Mouse (Mus musculus): ENCODE data around the gene Olfr1232. TPM values are rescaled to one million over a fixed set of nuclear protein-coding genes. Genes with fewer than 3 reads are reported as not detected.

The Olfr1232 gene
- polyA plus RNA-seq (2017; shearing (Covaris generic)): not detected

GRCm38 (mm10) chr2:89329575-89329974 lies at the start of gene Olfr1232:
TSS of gene Olfr1232 (minus strand) at chr2:89329675.

DNA sequence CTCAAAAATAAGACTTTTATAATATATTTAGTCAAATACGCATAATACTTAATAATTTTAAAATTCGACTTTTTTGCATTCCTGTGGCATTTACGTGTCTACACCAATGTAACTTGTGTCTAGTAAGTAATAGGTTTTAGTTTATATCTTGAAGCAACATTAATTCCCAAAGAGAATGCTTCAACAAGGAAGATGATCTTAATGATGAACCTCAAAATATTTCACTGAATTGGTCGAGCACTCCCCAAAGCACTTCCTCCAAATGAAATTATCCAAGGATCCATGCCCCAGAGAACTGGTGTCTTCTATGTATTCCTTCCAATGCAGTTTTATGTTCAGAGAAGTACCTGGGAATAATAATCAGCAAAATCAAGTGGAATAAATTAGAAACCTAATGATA lies 35.3 kb upstream of the Olfr1232 start, which contains the start of gene Olfr1234:
Gene Olfr1234, minus strand, starts transcription at position 101 of the 400 bp plus-strand sequence.

GRCm38 (mm10) chr2:89342298-89342697 lies 12.8 kb upstream of the Olfr1232 start, which contains the start of gene Olfr1233:
TSS of gene Olfr1233 (minus strand) at chr2:89342398.

DNA sequence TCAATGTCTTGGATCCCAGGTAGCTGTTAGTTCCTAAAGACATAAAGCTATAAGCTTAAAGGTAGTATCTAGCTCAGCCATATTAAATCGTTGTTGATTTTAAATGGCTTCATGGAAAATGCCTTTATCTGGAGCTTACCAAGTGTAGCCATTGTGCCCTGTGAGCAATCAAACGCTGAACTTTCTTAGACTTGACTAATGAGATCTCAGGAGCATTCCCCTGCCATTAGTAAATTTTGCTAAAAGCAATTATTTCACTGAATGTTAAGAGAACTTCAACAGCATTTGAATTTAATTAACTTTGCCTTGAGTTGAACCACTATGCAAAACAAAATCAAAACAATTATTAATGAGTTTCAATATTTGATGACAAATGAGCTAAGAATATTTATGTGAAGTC lies 22.5 kb downstream of the Olfr1232 start, which contains the start of gene Olfr1231:
Gene Olfr1231, minus strand, starts transcription at position 101 of the 400 bp plus-strand sequence.

GRCm38 (mm10) chr2:89297168-89297567 lies 32.3 kb downstream of the Olfr1232 start, which contains the start of gene Olfr1230:
TSS of gene Olfr1230 (minus strand) at chr2:89297268.

GRCm38 (mm10) chr2:89287914-89288313 lies 41.6 kb downstream of the Olfr1232 start, which contains the start of gene Olfr1229:
TSS of gene Olfr1229 (minus strand) at chr2:89288014.

Other genes starting within 250 kb of the Olfr1232 start
- gene Olfr1219, start 246.2 kb downstream of the Olfr1232 start, polyA plus RNA-seq (2017; shearing (Covaris generic)): not detected
- gene Olfr1220, start 222.8 kb downstream of the Olfr1232 start, polyA plus RNA-seq (2017; shearing (Covaris generic)): not detected
- gene Olfr1221, start 212.4 kb downstream of the Olfr1232 start, polyA plus RNA-seq (2017; shearing (Covaris generic)): not detected
- gene Olfr1222, start 196.6 kb downstream of the Olfr1232 start, polyA plus RNA-seq (2017; shearing (Covaris generic)): not detected
- gene Olfr1223, start 178.1 kb downstream of the Olfr1232 start, polyA plus RNA-seq (2017; shearing (Covaris generic)): not detected
- gene Olfr1224-ps1, start 165.6 kb downstream of the Olfr1232 start, polyA plus RNA-seq (2017; shearing (Covaris generic)): not detected
- not detected for gene Olfr1225, start 155.0 kb downstream of the Olfr1232 start, polyA plus RNA-seq (2017; shearing (Covaris generic))
- not detected for gene Olfr1226, start 129.6 kb downstream of the Olfr1232 start, polyA plus RNA-seq (2017; shearing (Covaris generic))
- gene Olfr1228, start 75.6 kb downstream of the Olfr1232 start, polyA plus RNA-seq (2017; shearing (Covaris generic)): not detected
- gene Olfr1229, start 41.7 kb downstream of the Olfr1232 start, polyA plus RNA-seq (2017; shearing (Covaris generic)): not detected
- not detected for gene Olfr1230, start 32.4 kb downstream of the Olfr1232 start, polyA plus RNA-seq (2017; shearing (Covaris generic))
- gene Olfr1231, start 22.6 kb downstream of the Olfr1232 start, polyA plus RNA-seq (2017; shearing (Covaris generic)): not detected
- gene Olfr1233, start 12.7 kb upstream of the Olfr1232 start, polyA plus RNA-seq (2017; shearing (Covaris generic)): not detected
- not detected for gene Olfr1234, start 35.2 kb upstream of the Olfr1232 start, polyA plus RNA-seq (2017; shearing (Covaris generic))
- gene Olfr1238, start 80.0 kb upstream of the Olfr1232 start, polyA plus RNA-seq (2017; shearing (Covaris generic)): not detected
- gene Olfr1239, start 90.7 kb upstream of the Olfr1232 start, polyA plus RNA-seq (2017; shearing (Covaris generic)): not detected
- gene Olfr1240, start 113.3 kb upstream of the Olfr1232 start, polyA plus RNA-seq (2017; shearing (Covaris generic)): not detected
- not detected for gene Olfr1241, start 157.5 kb upstream of the Olfr1232 start, polyA plus RNA-seq (2017; shearing (Covaris generic))
- not detected for gene Olfr1242, start 168.7 kb upstream of the Olfr1232 start, polyA plus RNA-seq (2017; shearing (Covaris generic))
- not detected for gene Olfr1243, start 201.8 kb upstream of the Olfr1232 start, polyA plus RNA-seq (2017; shearing (Covaris generic))
- not detected for gene Olfr1245, start 248.8 kb upstream of the Olfr1232 start, polyA plus RNA-seq (2017; shearing (Covaris generic))